Mouse (Mus musculus): ENCODE measurements at regions not wholly inside any gene's neighbourhood (a gene's known extent, or its start where the extent isn't known, plus 50 kb on each side); places are given as distances from the start of the nearest gene placed in this dataset.

- DNase-seq (ENCODE audit: low read depth): peak; percentile 42
- TF ChIP-seq CTCF (IDR thresholded peaks at IDR 0.05; ENCODE audit: borderline replicate concordance, extremely low read depth, insufficient read depth, insufficient read length) (no peak), POLR2A (IDR thresholded peaks at IDR 0.05; ENCODE audit: borderline replicate concordance, extremely low read depth, insufficient read depth, insufficient read length, poor library complexity, severe bottlenecking) (no peak)
These were observed 81.2 kb upstream of the Mms22l start for GRCm38 (mm10) chr4:24415048-24415447.

GRCm38 (mm10) chr4:24429092-24429928 lies 66.9 kb upstream of the Mms22l start:
- peak; percentile 96 for DNase-seq (ENCODE audit: low read depth)
- TF ChIP-seq POLR2A (IDR thresholded peaks at IDR 0.05; ENCODE audit: borderline replicate concordance, extremely low read depth, insufficient read depth, insufficient read length, poor library complexity, severe bottlenecking): no peak
- TF ChIP-seq CTCF (IDR thresholded peaks at IDR 0.05; ENCODE audit: borderline replicate concordance, extremely low read depth, insufficient read depth, insufficient read length): no peak

GRCm38 (mm10) chr4:24429929-24430752 lies 66.1 kb upstream of the Mms22l start:
- peak; percentile 73 for DNase-seq (ENCODE audit: low read depth)
- TF ChIP-seq POLR2A (IDR thresholded peaks at IDR 0.05; ENCODE audit: borderline replicate concordance, extremely low read depth, insufficient read depth, insufficient read length, poor library complexity, severe bottlenecking) (no peak), CTCF (IDR thresholded peaks at IDR 0.05; ENCODE audit: borderline replicate concordance, extremely low read depth, insufficient read depth, insufficient read length) (no peak)

GRCm38 (mm10) chr4:24430753-24431072 lies 65.5 kb upstream of the Mms22l start:
- no peak for DNase-seq (ENCODE audit: low read depth)
- TF ChIP-seq POLR2A (IDR thresholded peaks at IDR 0.05; ENCODE audit: borderline replicate concordance, extremely low read depth, insufficient read depth, insufficient read length, poor library complexity, severe bottlenecking) (no peak), CTCF (IDR thresholded peaks at IDR 0.05; ENCODE audit: borderline replicate concordance, extremely low read depth, insufficient read depth, insufficient read length) (no peak)

- no peak for TF ChIP-seq POLR2A (IDR thresholded peaks at IDR 0.05; ENCODE audit: borderline replicate concordance, extremely low read depth, insufficient read depth, insufficient read length, poor library complexity, severe bottlenecking)
- TF ChIP-seq CTCF (IDR thresholded peaks at IDR 0.05; ENCODE audit: borderline replicate concordance, extremely low read depth, insufficient read depth, insufficient read length): no peak
- DNase-seq (ENCODE audit: low read depth): no peak
These were observed 59.0 kb upstream of the Mms22l start for GRCm38 (mm10) chr4:24437258-24437657.
